Mouse (Mus musculus) left cerebral cortex, adult 8-10 months (tissue): ENCODE results near the gene Setd1a. TPM values are rescaled to one million over a fixed set of nuclear protein-coding genes. Genes with fewer than 3 reads are reported as not detected.
"Not testable (repeated sequence)": the region's sequence is repeated elsewhere in the genome, so short reads cannot be mapped to it uniquely, and the experiment has no call there.

Experiments used
- DNase-seq, 2 experiments: peaks; one replicate each; pipeline ENCODE4 v3.0.0; 2022; ENCODE audit warnings: low spot score in 2 of 2
- total RNA-seq, 4 experiments: library from RNA; stranded (reverse); gene quantifications; 2 replicates each; pipeline ENCODE4 v1.2.4; 2022

Gene Setd1a
- total RNA-seq, 4 experiments from 2014 or later, result 44.7 to 48.4 (median 46.9) TPM

GRCm38 (mm10) chr7:127824176-127824871 lies 47.9 kb downstream of the Setd1a start, which contains the start of the genes Stx4a and Stx1b:
TSS of gene Stx4a (plus strand) at chr7:127824294.
TSS of gene Stx1b (minus strand) at chr7:127824549.
- DNase-seq, result peak in 1 of 2 experiments; percentile 68

- no peak for DNase-seq
These were observed 59.1 kb downstream of the Setd1a start for GRCm38 (mm10) chr7:127835550-127835949.

- DNase-seq, result no peak
These were observed 61.0 kb downstream of the Setd1a start for GRCm38 (mm10) chr7:127837473-127837872.

- DNase-seq, result not testable (repeated sequence)
These were observed 61.4 kb downstream of the Setd1a start for GRCm38 (mm10) chr7:127837878-127838277.

GRCm38 (mm10) chr7:127840031-127840430 lies 63.6 kb downstream of the Setd1a start:
- not testable (repeated sequence) for DNase-seq

- DNase-seq, result peak; percentile 70 to 85
These were observed 64.4 kb downstream of the Setd1a start for GRCm38 (mm10) chr7:127840886-127841285.

- DNase-seq, result peak; percentile 87 to 99
These were observed 65.0 kb downstream of the Setd1a start for GRCm38 (mm10) chr7:127841340-127842000.

- peak; percentile 63 to 74 for DNase-seq
These were observed 65.7 kb downstream of the Setd1a start for GRCm38 (mm10) chr7:127842001-127842718.

Other genes starting within 250 kb of the Setd1a start
- 1 to 10 TPM in 2 of 4 experiments, under 1 TPM in 1, not detected in 1; 1.00 to 1.3 (median 1.0) TPM for gene Tmem265, start 215.3 kb upstream of the Setd1a start, total RNA-seq
- 10 to 100 TPM; 74.2 to 85.4 (median 81.9) TPM for gene Phkg2, start 203.3 kb upstream of the Setd1a start, total RNA-seq
- 10 to 100 TPM in 2 of 4 experiments, 1 to 10 TPM in 2; 7.4 to 10.5 (median 10.0) TPM for gene Ccdc189, start 188.1 kb upstream of the Setd1a start, total RNA-seq
- gene Rnf40, start 187.9 kb upstream of the Setd1a start, total RNA-seq, result 10 to 100 TPM; 57.1 to 68.5 (median 67.5) TPM
- 10 to 100 TPM; 19.3 to 29.3 (median 21.9) TPM for gene Zfp629, start 160.9 kb upstream of the Setd1a start, total RNA-seq
- gene Bcl7c, start 67.7 kb upstream of the Setd1a start, total RNA-seq, result 10 to 100 TPM; 31.4 to 49.5 (median 43.6) TPM
- gene Ctf1, start 63.9 kb upstream of the Setd1a start, total RNA-seq, result 1 to 10 TPM; 3.1 to 6.9 (median 4.2) TPM
- not detected for gene Ctf2, start 44.5 kb upstream of the Setd1a start, total RNA-seq
- 10 to 100 TPM; 59.3 to 68.5 (median 63.5) TPM for gene Fbxl19, start 32.1 kb upstream of the Setd1a start, total RNA-seq
- gene Orai3, start 6.9 kb upstream of the Setd1a start, total RNA-seq, result 10 to 100 TPM; 18.0 to 22.2 (median 19.5) TPM
- gene Gm49388, start 8.9 kb downstream of the Setd1a start, total RNA-seq, result 1 to 10 TPM; 3.9 to 6.2 (median 4.6) TPM
- gene Hsd3b7, start 23.9 kb downstream of the Setd1a start, total RNA-seq, result 1 to 10 TPM; 4.2 to 9.7 (median 4.6) TPM
- 10 to 100 TPM; 62.3 to 96.9 (median 71.2) TPM for gene Stx4a, start 47.6 kb downstream of the Setd1a start, total RNA-seq
- gene Stx1b, start 47.9 kb downstream of the Setd1a start, total RNA-seq, result 100 to 1,000 TPM; 444 to 479 (median 451) TPM
- gene Zfp646, start 99.6 kb downstream of the Setd1a start, total RNA-seq, result 10 to 100 TPM; 29.9 to 32.8 (median 31.2) TPM
- 10 to 100 TPM; 22.7 to 25.3 (median 23.3) TPM for gene Zfp668, start 100.2 kb downstream of the Setd1a start, total RNA-seq
- 1 to 10 TPM in 3 of 4 experiments, under 1 TPM in 1; 0.78 to 2.1 (median 1.4) TPM for gene Prss53, start 114.3 kb downstream of the Setd1a start, total RNA-seq
- not detected for gene Gm21974, start 118.8 kb downstream of the Setd1a start, total RNA-seq
- gene Vkorc1, start 118.9 kb downstream of the Setd1a start, total RNA-seq, result 10 to 100 TPM; 18.5 to 31.2 (median 25.2) TPM
- gene Bckdk, start 127.4 kb downstream of the Setd1a start, total RNA-seq, result 10 to 100 TPM; 39.4 to 47.5 (median 44.3) TPM
- 10 to 100 TPM; 25.3 to 33.8 (median 27.6) TPM for gene Kat8, start 135.8 kb downstream of the Setd1a start, total RNA-seq
- gene Prss8, start 153.4 kb downstream of the Setd1a start, total RNA-seq, result under 1 TPM in 2 of 4 experiments, not detected in 2; 0.33 to 0.82 TPM
- 1 to 10 TPM; 6.2 to 9.2 (median 8.0) TPM for gene Prss36, start 170.1 kb downstream of the Setd1a start, total RNA-seq
- gene Fus, start 190.8 kb downstream of the Setd1a start, total RNA-seq, result 100 to 1,000 TPM; 329 to 369 (median 354) TPM
- gene Pycard, start 217.2 kb downstream of the Setd1a start, total RNA-seq, result 10 to 100 TPM in 1 of 4 experiments, 1 to 10 TPM in 3; 2.6 to 11.7 (median 5.2) TPM
- 1 to 10 TPM in 3 of 4 experiments, under 1 TPM in 1; 0.96 to 1.5 (median 1.4) TPM for gene Trim72, start 227.3 kb downstream of the Setd1a start, total RNA-seq